Mouse (Mus musculus): ENCODE measurements around the gene 1110004F10Rik.
"Not testable (repeated sequence)": the region's sequence is repeated elsewhere in the genome, so short reads cannot be mapped to it uniquely, and the experiment has no call there.

Gene 1110004F10Rik

GRCm38 (mm10) chr7:116039196-116039537, at the start of gene 1110004F10Rik:
Gene 1110004F10Rik, plus strand, starts transcription at chr7:116039397.
- no peak for DNase-seq (ENCODE audit: low read depth in 2 of 2, low spot score in 2 of 2)

GRCm38 (mm10) chr7:116002726-116003125, 36.5 kb upstream of the 1110004F10Rik start:
- DNase-seq (ENCODE audit: low read depth in 2 of 2, low spot score in 2 of 2) = no peak

- DNase-seq (ENCODE audit: low read depth in 2 of 2, low spot score in 2 of 2) = no peak
Observed at GRCm38 (mm10) chr7:116029991-116030390, 9.2 kb upstream of the 1110004F10Rik start.

- DNase-seq (ENCODE audit: low read depth in 2 of 2, low spot score in 2 of 2) = no peak
Observed at GRCm38 (mm10) chr7:116030597-116031387, 8.4 kb upstream of the 1110004F10Rik start.

- no peak for DNase-seq (ENCODE audit: low read depth in 2 of 2, low spot score in 2 of 2)
Observed at GRCm38 (mm10) chr7:116031388-116031717, 7.8 kb upstream of the 1110004F10Rik start.

GRCm38 (mm10) chr7:116031718-116032595, 7.2 kb upstream of the 1110004F10Rik start:
- DNase-seq (ENCODE audit: low read depth in 2 of 2, low spot score in 2 of 2) = peak; percentile 6 to 16

- peak; percentile 40 to 57 for DNase-seq (ENCODE audit: low read depth in 2 of 2, low spot score in 2 of 2)
Observed at GRCm38 (mm10) chr7:116032596-116033307, 6.4 kb upstream of the 1110004F10Rik start.

- peak; percentile 3 to 19 for DNase-seq (ENCODE audit: low read depth in 2 of 2, low spot score in 2 of 2)
Observed at GRCm38 (mm10) chr7:116033371-116034241, 5.6 kb upstream of the 1110004F10Rik start.

- DNase-seq (ENCODE audit: low read depth in 2 of 2, low spot score in 2 of 2) = peak; percentile 1 to 23
Observed at GRCm38 (mm10) chr7:116034282-116034758, 4.9 kb upstream of the 1110004F10Rik start.

- no peak for DNase-seq (ENCODE audit: low read depth in 2 of 2, low spot score in 2 of 2)
Observed at GRCm38 (mm10) chr7:116035504-116035903, 3.7 kb upstream of the 1110004F10Rik start.

GRCm38 (mm10) chr7:116036591-116037555, 2.3 kb upstream of the 1110004F10Rik start:
- DNase-seq (ENCODE audit: low read depth in 2 of 2, low spot score in 2 of 2) = no peak

- DNase-seq (ENCODE audit: low read depth in 2 of 2, low spot score in 2 of 2) = no peak
Observed at GRCm38 (mm10) chr7:116038024-116038423, 1.2 kb upstream of the 1110004F10Rik start.

GRCm38 (mm10) chr7:116038511-116038910, 686 bp upstream of the 1110004F10Rik start, which contains the start of gene Sox6:
Gene Sox6, minus strand, starts transcription at chr7:116038796.
- no peak for DNase-seq (ENCODE audit: low read depth in 2 of 2, low spot score in 2 of 2)

- DNase-seq (ENCODE audit: low read depth in 2 of 2, low spot score in 2 of 2) = peak; percentile 51 to 71
Observed at GRCm38 (mm10) chr7:116039538-116040466, 605 bp downstream of the 1110004F10Rik start.

GRCm38 (mm10) chr7:116040470-116041019, 1.3 kb downstream of the 1110004F10Rik start:
- DNase-seq (ENCODE audit: low read depth in 2 of 2, low spot score in 2 of 2) = no peak

- no peak for DNase-seq (ENCODE audit: low read depth in 2 of 2, low spot score in 2 of 2)
Observed at GRCm38 (mm10) chr7:116060739-116061138, 21.5 kb downstream of the 1110004F10Rik start.

GRCm38 (mm10) chr7:116084366-116084765, 45.2 kb downstream of the 1110004F10Rik start, which contains the start of gene Gm4353:
Gene Gm4353, minus strand, starts transcription at chr7:116084635.
- DNase-seq (ENCODE audit: low read depth in 2 of 2, low spot score in 2 of 2) = not testable (repeated sequence)
